Mouse (Mus musculus) lung, adult 2 months (tissue): ENCODE data around the gene Golph3l.

ENCODE experiments used
- CTCF ChIP-seq: fragments of 200-500 bp; IDR thresholded peaks from 2 replicates; pipeline ENCODE4 v1.5.1; 2011; ENCODE audit warnings: mild to moderate bottlenecking, low read length, control low read depth; ENCODE audit not compliant: insufficient read depth
- POLR2A ChIP-seq: fragments of 200-500 bp; IDR thresholded peaks from 2 replicates; pipeline ENCODE4 v1.6.1; 2011; ENCODE audit warnings: low read depth, mild to moderate bottlenecking, control low read depth, low read length, borderline replicate concordance; ENCODE audit errors: extremely low read depth

DNA sequence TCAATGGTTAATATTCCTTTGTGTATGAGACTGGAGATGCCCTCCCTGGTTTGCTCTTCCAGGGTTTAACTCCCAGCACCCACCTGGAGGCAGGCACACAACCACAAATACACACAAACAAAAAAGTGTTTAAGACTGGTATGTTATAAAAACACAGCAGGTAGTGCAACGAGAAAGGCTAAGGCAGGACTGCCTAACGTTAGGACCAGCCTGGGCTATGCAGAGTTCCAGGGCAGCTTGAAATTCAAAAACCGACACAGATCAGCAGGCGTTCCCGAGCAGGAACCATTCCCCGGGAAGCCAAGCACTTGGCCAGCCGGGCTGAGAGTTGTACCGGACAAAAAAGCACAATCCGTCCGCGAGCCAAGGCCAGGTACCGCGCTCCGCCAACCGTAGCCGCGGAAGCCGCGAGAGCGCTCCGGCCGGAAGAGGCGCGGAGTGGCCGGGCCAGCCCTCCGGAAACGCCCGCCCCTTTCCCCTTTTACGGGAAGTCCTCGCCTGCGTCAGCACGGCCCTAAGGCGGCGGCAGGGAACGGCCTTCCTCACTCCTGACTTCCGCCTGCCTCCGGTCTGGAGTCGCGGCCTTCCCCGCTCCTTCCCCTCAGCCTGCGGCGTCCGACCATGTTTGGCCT lies 69.6 kb downstream of the Golph3l start, which contains the start of gene Mcl1:
- no peak for TF ChIP-seq CTCF
- TF ChIP-seq POLR2A: peak; percentile 100
